Mouse (Mus musculus): ENCODE results near the gene Med13.
"Not testable (repeated sequence)": the region's sequence is repeated elsewhere in the genome, so short reads cannot be mapped to it uniquely, and the experiment has no call there.

Med13 gene

GRCm38 (mm10) chr11:86310280-86310679, 47.1 kb downstream of the Med13 start:
- DNase-seq (ENCODE audit: low read depth, low spot score) = no peak

GRCm38 (mm10) chr11:86292201-86292600, 65.2 kb downstream of the Med13 start:
- not testable (repeated sequence) for DNase-seq (ENCODE audit: low read depth, low spot score)

GRCm38 (mm10) chr11:86291714-86292113, 65.7 kb downstream of the Med13 start:
- no peak for DNase-seq (ENCODE audit: low read depth, low spot score)

GRCm38 (mm10) chr11:86285729-86286128, 71.7 kb downstream of the Med13 start:
- no peak for DNase-seq (ENCODE audit: low read depth, low spot score)

- peak; percentile 68 for DNase-seq (ENCODE audit: low read depth, low spot score)
Measured at GRCm38 (mm10) chr11:86278442-86279102, 78.8 kb downstream of the Med13 start.

GRCm38 (mm10) chr11:86257460-86258076, 99.8 kb downstream of the Med13 start, which contains the start of gene Ints2:
Ints2 (minus strand) TSS chr11:86257575.
- DNase-seq (ENCODE audit: low read depth, low spot score) = peak; percentile 90

- no peak for DNase-seq (ENCODE audit: low read depth, low spot score)
Measured at GRCm38 (mm10) chr11:86257054-86257453, 100.3 kb downstream of the Med13 start.

- DNase-seq (ENCODE audit: low read depth, low spot score) = no peak
Measured at GRCm38 (mm10) chr11:86253342-86253741, 104.1 kb downstream of the Med13 start.

- no peak for DNase-seq (ENCODE audit: low read depth, low spot score)
Measured at GRCm38 (mm10) chr11:86232446-86232845, 125.0 kb downstream of the Med13 start.

GRCm38 (mm10) chr11:86231781-86232350, 125.5 kb downstream of the Med13 start:
- no peak for DNase-seq (ENCODE audit: low read depth, low spot score)

- no peak for DNase-seq (ENCODE audit: low read depth, low spot score)
Measured at GRCm38 (mm10) chr11:86226646-86227180, 130.7 kb downstream of the Med13 start.

GRCm38 (mm10) chr11:86225761-86226160, 131.6 kb downstream of the Med13 start:
- DNase-seq (ENCODE audit: low read depth, low spot score) = no peak
